Mouse (Mus musculus) cerebellum, postnatal 25 days (tissue): ENCODE measurements around the gene Polr3g.
"Not testable (repeated sequence)": the region's sequence is repeated elsewhere in the genome, so short reads cannot be mapped to it uniquely, and the experiment has no call there.

Experiments
- DNase-seq, 2 experiments: peaks; one replicate each; pipeline ENCODE4 v3.0.0; 2021; ENCODE audit warnings: mixed read lengths in 2 of 2

Polr3g gene

DNA sequence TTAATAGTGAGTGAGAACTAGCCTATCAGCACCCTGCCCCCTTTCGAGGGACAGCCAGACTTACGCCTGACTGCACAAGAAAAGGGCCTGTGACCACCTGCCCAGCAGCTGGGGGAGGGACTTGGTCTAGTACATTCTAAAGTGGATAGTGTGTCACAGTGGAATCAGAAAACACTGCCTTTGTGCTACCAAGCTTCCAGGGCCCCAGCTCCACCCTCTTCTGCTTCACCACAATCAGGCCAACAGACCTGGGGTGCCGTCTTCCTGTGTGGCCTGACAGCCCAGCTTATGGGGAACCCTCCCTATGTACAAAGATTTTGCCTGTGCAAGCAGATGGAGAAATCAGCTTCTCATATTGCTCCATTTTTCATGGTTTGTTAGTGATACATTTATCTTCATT lies 81.4 kb downstream of the Polr3g start:
- DNase-seq = no peak

DNA sequence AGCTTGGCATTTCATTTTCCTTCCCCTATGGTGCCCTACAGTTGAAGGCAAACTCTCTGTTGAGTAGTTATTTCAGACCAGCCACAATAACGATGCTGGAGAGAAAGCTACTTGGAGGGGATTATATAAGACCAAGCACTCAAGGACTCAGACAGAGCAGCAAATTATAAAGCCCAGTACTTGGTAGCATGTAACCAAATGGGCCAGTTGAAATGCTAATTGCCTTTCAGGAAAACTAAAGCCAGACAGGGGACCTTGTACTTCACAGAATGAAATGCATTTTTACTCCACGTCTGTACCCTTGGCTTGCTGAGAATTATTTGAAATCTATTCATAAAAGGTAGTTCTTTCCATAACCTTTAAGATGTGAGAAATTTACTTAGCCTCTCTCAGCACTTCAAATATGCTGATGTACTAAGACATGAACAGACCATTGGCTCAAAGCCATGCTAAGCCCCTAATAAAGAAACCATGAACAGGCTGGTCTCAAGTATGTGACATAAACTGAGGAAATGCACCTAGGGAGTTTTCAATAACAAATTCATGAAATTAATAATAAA lies 82.1 kb downstream of the Polr3g start:
- no peak for DNase-seq

- DNase-seq = not testable (repeated sequence)
Measured at GRCm38 (mm10) chr13:81627861-81628260, 83.0 kb downstream of the Polr3g start.
